Mouse (Mus musculus) hindbrain, embryonic 14.5 days (tissue): ENCODE measurements at regions not wholly inside any gene's neighbourhood (a gene's known extent, or its start where the extent isn't known, plus 50 kb on each side); places are given as distances from the start of the nearest gene placed in this dataset.

ENCODE experiments used
- ATAC-seq: fragments of 200-750 bp; cut with Nextera tagmentation; 2 replicates; pipeline ENCODE4 v1.8.0; 2017; ENCODE audit warnings: moderate number of reproducible peaks, mild to moderate bottlenecking, moderate TSS enrichment, moderate library complexity; ENCODE audit not compliant: low FRiP score
- DNase-seq: peaks from one replicate; pipeline ENCODE4 v3.0.0-alpha.2; 2015; ENCODE audit warnings: low spot score
- H3K27ac ChIP-seq: fragments of 300-500 bp; sonication (generic); 2 replicates; pipeline ENCODE4 v1.5.1; 2014; ENCODE audit warnings: mild to moderate bottlenecking, moderate library complexity
- H3K27me3 ChIP-seq: fragments of 300-500 bp; sonication (generic); 2 replicates; pipeline ENCODE4 v1.6.1; 2014; ENCODE audit warnings: mild to moderate bottlenecking, low read length, mixed read lengths; ENCODE audit not compliant: control insufficient read depth, insufficient read depth
- H3K36me3 ChIP-seq: fragments of 300-500 bp; sonication (generic); replicated peaks from 2 replicates; pipeline ENCODE4 v1.6.1; 2014; ENCODE audit not compliant: control insufficient read depth, insufficient read depth
- H3K4me1 ChIP-seq: fragments of 300-500 bp; sonication (generic); replicated peaks from 2 replicates; pipeline ENCODE4 v1.6.1; 2014; ENCODE audit warnings: antibody characterized with exemption, low read length, mixed read lengths; ENCODE audit not compliant: control insufficient read depth, insufficient read depth
- H3K4me2 ChIP-seq: fragments of 300-500 bp; sonication (generic); replicated peaks from 2 replicates; pipeline ENCODE4 v1.6.1; 2014; ENCODE audit warnings: mild to moderate bottlenecking, moderate library complexity
- H3K4me3 ChIP-seq: fragments of 300-500 bp; sonication (generic); replicated peaks from 2 replicates; pipeline ENCODE4 v1.5.1; 2014; ENCODE audit warnings: mild to moderate bottlenecking, low read length
- H3K9ac ChIP-seq: fragments of 300-500 bp; sonication (generic); 2 replicates; pipeline ENCODE4 v1.6.1; 2014
- H3K9me3 ChIP-seq: fragments of 300-500 bp; sonication (generic); 2 replicates; pipeline ENCODE4 v1.6.1; 2016; ENCODE audit warnings: low read length; ENCODE audit not compliant: control insufficient read depth
- WGBS: fragments of 180-500 bp; shearing (Covaris S2); extraction: QIAGEN DNeasy Blood & Tissue Kit; methylation state at CpG from one replicate; pipeline ENCODE4 v1.1.7; 2014; 5-methylcytosine and 5-hydroxymethylcytosine counted together

GRCm38 (mm10) chr8:24258622-24259021 lies 467.0 kb downstream of the Adam3 start:
- no peaks in the 10 kb centered on the region for H3K4me1 ChIP-seq
- no peak overlapping the region for H3K27ac ChIP-seq
- no peak overlapping the region for H3K9ac ChIP-seq
- no peak overlapping the region for H3K4me2 ChIP-seq
- no peak overlapping the region for H3K4me3 ChIP-seq
- H3K27me3 ChIP-seq = no peaks in the 10 kb centered on the region
- no peaks in the 10 kb centered on the region for H3K9me3 ChIP-seq
- H3K36me3 ChIP-seq = no peaks in the 10 kb centered on the region
- ATAC-seq (no peak), DNase-seq (no peak)
- 94% methylated on average over 3 of the region's 3 CpGs for WGBS

- Histone ChIP-seq H3K4me2 (no peak overlapping the region), H3K27me3 (no peaks in the 10 kb centered on the region), H3K9me3 (no peaks in the 10 kb centered on the region), H3K9ac (no peak overlapping the region), H3K4me1 (no peaks in the 10 kb centered on the region), H3K4me3 (no peak overlapping the region), H3K36me3 (no peaks in the 10 kb centered on the region), H3K27ac (no peak overlapping the region)
- ATAC-seq = no peak
- no peak for DNase-seq
- 74% methylated on average over 6 of the region's 6 CpGs for WGBS
These were observed 483.4 kb downstream of the Adam3 start for GRCm38 (mm10) chr8:24242211-24242610.

GRCm38 (mm10) chr8:24240211-24240983 lies 485.3 kb downstream of the Adam3 start:
- Histone ChIP-seq H3K4me2 (no peak overlapping the region), H3K27me3 (no peaks in the 10 kb centered on the region), H3K4me1 (no peaks in the 10 kb centered on the region), H3K4me3 (no peak overlapping the region), H3K9me3 (no peaks in the 10 kb centered on the region), H3K27ac (no peak overlapping the region), H3K36me3 (no peaks in the 10 kb centered on the region), H3K9ac (no peak overlapping the region)
- WGBS = 87% methylated on average over 7 of the region's 7 CpGs
- ATAC-seq = no peak
- no peak for DNase-seq

GRCm38 (mm10) chr8:24234981-24235380 lies 490.7 kb downstream of the Adam3 start:
- Histone ChIP-seq H3K27ac (no peak overlapping the region), H3K27me3 (no peaks in the 10 kb centered on the region), H3K4me2 (no peak overlapping the region), H3K9ac (no peak overlapping the region), H3K36me3 (no peaks in the 10 kb centered on the region), H3K9me3 (no peaks in the 10 kb centered on the region), H3K4me1 (no peaks in the 10 kb centered on the region), H3K4me3 (no peak overlapping the region)
- no peak for ATAC-seq
- no peak for DNase-seq
- WGBS = 86% methylated on average over 7 of the region's 7 CpGs

- H3K4me1 ChIP-seq = no peaks in the 10 kb centered on the region
- no peaks in the 10 kb centered on the region for H3K36me3 ChIP-seq
- ATAC-seq (peak; percentile 53; the same call in 1 of the 2 replicates), DNase-seq (no peak)
- 67% methylated on average over 1 of the region's 1 CpGs for WGBS
- no peaks in the 10 kb centered on the region for H3K9me3 ChIP-seq
- H3K4me2 ChIP-seq = no peak overlapping the region
- H3K27ac ChIP-seq = no peak overlapping the region
- H3K27me3 ChIP-seq = no peaks in the 10 kb centered on the region
- no peak overlapping the region for H3K4me3 ChIP-seq
- H3K9ac ChIP-seq = no peak overlapping the region
These were observed 497.5 kb downstream of the Adam3 start for GRCm38 (mm10) chr8:24228148-24228547.

GRCm38 (mm10) chr8:24227331-24228072 lies 498.1 kb downstream of the Adam3 start:
- Histone ChIP-seq H3K9me3 (no peaks in the 10 kb centered on the region), H3K36me3 (no peaks in the 10 kb centered on the region), H3K4me1 (no peaks in the 10 kb centered on the region), H3K27ac (no peak overlapping the region), H3K9ac (no peak overlapping the region), H3K27me3 (no peaks in the 10 kb centered on the region), H3K4me2 (no peak overlapping the region), H3K4me3 (no peak overlapping the region)
- no peak for DNase-seq
- ATAC-seq = no peak
- WGBS = 70% methylated on average over 5 of the region's 5 CpGs

- no peak for DNase-seq
These were observed 505.4 kb downstream of the Adam3 start for GRCm38 (mm10) chr8:24220222-24220621.

GRCm38 (mm10) chr8:24216655-24217054 lies 509.0 kb downstream of the Adam3 start:
- 90% methylated on average over 6 of the region's 6 CpGs for WGBS
- Histone ChIP-seq H3K9ac (no peak overlapping the region), H3K9me3 (no peaks in the 10 kb centered on the region), H3K27me3 (no peaks in the 10 kb centered on the region), H3K27ac (no peak overlapping the region), H3K36me3 (no peaks in the 10 kb centered on the region), H3K4me1 (no peaks in the 10 kb centered on the region), H3K4me2 (no peak overlapping the region), H3K4me3 (no peak overlapping the region)
- no peak for DNase-seq
- ATAC-seq = no peak

More at GRCm38 (mm10) chr8:24220222-24220621, 505.4 kb downstream of the Adam3 start:
- H3K9ac ChIP-seq = no peak overlapping the region
- WGBS = 59% methylated on average over 8 of the region's 8 CpGs
- H3K9me3 ChIP-seq = no peaks in the 10 kb centered on the region
- H3K4me1 ChIP-seq = no peaks in the 10 kb centered on the region
- H3K36me3 ChIP-seq = no peaks in the 10 kb centered on the region
- peak overlapping the region; percentile 1; the same call in 1 of the 2 replicates for H3K27ac ChIP-seq
- ATAC-seq = no peak
- H3K4me2 ChIP-seq = no peak overlapping the region
- H3K27me3 ChIP-seq = no peaks in the 10 kb centered on the region
- H3K4me3 ChIP-seq = no peak overlapping the region

GRCm38 (mm10) chr8:24215510-24216138 lies 510.0 kb downstream of the Adam3 start:
- Histone ChIP-seq H3K9me3 (no peaks in the 10 kb centered on the region), H3K27ac (no peak overlapping the region), H3K36me3 (no peaks in the 10 kb centered on the region), H3K4me3 (no peak overlapping the region), H3K27me3 (no peaks in the 10 kb centered on the region), H3K4me2 (no peak overlapping the region), H3K4me1 (no peaks in the 10 kb centered on the region), H3K9ac (no peak overlapping the region)
- no peak for DNase-seq
- ATAC-seq = no peak
- 74% methylated on average over 9 of the region's 9 CpGs for whole genome bisulfite sequencing
